Mouse (Mus musculus) mesoderm, embryonic 11.5 days (tissue): ENCODE measurements at regions not wholly inside any gene's neighbourhood (a gene's known extent, or its start where the extent isn't known, plus 50 kb on each side); places are given as distances from the start of the nearest gene placed in this dataset.

Source experiments
- DNase-seq: peaks from one replicate; pipeline ENCODE4 v3.0.0-alpha.2; 2012; ENCODE audit warnings: low read depth, low spot score

- no peak for DNase-seq
Measured at GRCm38 (mm10) chr4:106103750-106104635, 212.0 kb upstream of the Usp24 start.

- no peak for DNase-seq
Measured at GRCm38 (mm10) chr4:106112981-106113380, 203.0 kb upstream of the Usp24 start.

GRCm38 (mm10) chr4:106113747-106114146 lies 202.3 kb upstream of the Usp24 start:
- DNase-seq: no peak

- DNase-seq: no peak
Measured at GRCm38 (mm10) chr4:106116611-106117010, 199.4 kb upstream of the Usp24 start.

- DNase-seq: no peak
Measured at GRCm38 (mm10) chr4:106121306-106121705, 194.7 kb upstream of the Usp24 start.

- no peak for DNase-seq
Measured at GRCm38 (mm10) chr4:106123038-106123654, 192.9 kb upstream of the Usp24 start.

- DNase-seq: no peak
Measured at GRCm38 (mm10) chr4:106127199-106127598, 188.8 kb upstream of the Usp24 start.

- DNase-seq: peak; percentile 52
Measured at GRCm38 (mm10) chr4:106127641-106128040, 188.4 kb upstream of the Usp24 start.

- DNase-seq: peak; percentile 64
Measured at GRCm38 (mm10) chr4:106129327-106129726, 186.7 kb upstream of the Usp24 start.

- DNase-seq: no peak
Measured at GRCm38 (mm10) chr4:106129803-106130202, 186.2 kb upstream of the Usp24 start.

GRCm38 (mm10) chr4:106133746-106134730 lies 182.0 kb upstream of the Usp24 start:
- DNase-seq: peak; percentile 61

GRCm38 (mm10) chr4:106142741-106143140 lies 173.3 kb upstream of the Usp24 start:
- no peak for DNase-seq

- no peak for DNase-seq
Measured at GRCm38 (mm10) chr4:106144351-106145116, 171.5 kb upstream of the Usp24 start.

GRCm38 (mm10) chr4:106146919-106147460 lies 169.0 kb upstream of the Usp24 start:
- DNase-seq: no peak

- DNase-seq: no peak
Measured at GRCm38 (mm10) chr4:106148866-106149265, 167.1 kb upstream of the Usp24 start.

- no peak for DNase-seq
Measured at GRCm38 (mm10) chr4:106149471-106150048, 166.5 kb upstream of the Usp24 start.

- no peak for DNase-seq
Measured at GRCm38 (mm10) chr4:106150775-106151174, 165.2 kb upstream of the Usp24 start.

- DNase-seq: no peak
Measured at GRCm38 (mm10) chr4:106157451-106158179, 158.4 kb upstream of the Usp24 start.

- DNase-seq: peak; percentile 30
Measured at GRCm38 (mm10) chr4:106161592-106161991, 154.4 kb upstream of the Usp24 start.

- DNase-seq: no peak
Measured at GRCm38 (mm10) chr4:106162551-106162950, 153.5 kb upstream of the Usp24 start.
